Mouse (Mus musculus): ENCODE data around the gene Rtn4rl1. TPM values are rescaled to one million over a fixed set of nuclear protein-coding genes. Genes with fewer than 3 reads are reported as not detected.
A peak's percentile ranks its signal among the peaks of the same experiment; 100 is the strongest.

Gene Rtn4rl1
- polyA plus RNA-seq, 1 experiment from 2014 or later = 12.7 TPM

DNA sequence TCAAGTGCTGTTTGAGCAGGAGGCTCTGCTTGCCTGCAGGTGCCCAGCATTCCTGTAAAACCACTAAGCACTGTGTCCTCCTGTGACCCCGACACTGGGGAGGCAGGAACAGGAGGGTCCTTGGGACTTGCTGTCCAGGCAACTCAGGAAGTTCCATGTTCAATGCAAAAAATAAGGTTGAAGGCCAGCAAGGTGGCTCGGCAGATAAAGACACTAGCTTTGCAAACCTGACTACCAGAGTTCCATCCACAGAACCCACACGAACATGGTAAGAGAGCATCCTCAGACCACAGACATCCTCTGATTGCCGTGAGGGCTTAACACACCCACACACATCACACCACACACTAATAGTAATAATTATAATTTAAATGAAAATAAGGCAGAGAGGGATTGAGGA is 75.6 kb downstream of the Rtn4rl1 start:
- Histone ChIP-seq H3K4me2 (no peak overlapping the region), H3K9me3 (replicated peaks; ENCODE audit: control insufficient read depth, low read length) (no peaks in the 10 kb centered on the region), H3K27me3 (ENCODE audit: control insufficient read depth, insufficient read depth, low read length) (no peaks in the 10 kb centered on the region), H3K36me3 (ENCODE audit: control insufficient read depth, insufficient read depth, low read length) (no peaks in the 10 kb centered on the region), H3K4me3 (ENCODE audit: low read depth, low read length) (no peak overlapping the region), H3K9ac (ENCODE audit: low read depth, low read length) (no peak overlapping the region), H3K4me1 (ENCODE audit: control insufficient read depth, insufficient read depth, low read length) (peaks cover 51% of the 10 kb centered on the region), H3K27ac (ENCODE audit: low read depth, low read length) (no peak overlapping the region)
- WGBS (ENCODE audit: insufficient replicate concordance) = 62% methylated on average over 4 of the region's 4 CpGs
- ATAC-seq (replicated peaks; ENCODE audit: insufficient number of reproducible peaks, low FRiP score, low TSS enrichment) = no peak

DNA sequence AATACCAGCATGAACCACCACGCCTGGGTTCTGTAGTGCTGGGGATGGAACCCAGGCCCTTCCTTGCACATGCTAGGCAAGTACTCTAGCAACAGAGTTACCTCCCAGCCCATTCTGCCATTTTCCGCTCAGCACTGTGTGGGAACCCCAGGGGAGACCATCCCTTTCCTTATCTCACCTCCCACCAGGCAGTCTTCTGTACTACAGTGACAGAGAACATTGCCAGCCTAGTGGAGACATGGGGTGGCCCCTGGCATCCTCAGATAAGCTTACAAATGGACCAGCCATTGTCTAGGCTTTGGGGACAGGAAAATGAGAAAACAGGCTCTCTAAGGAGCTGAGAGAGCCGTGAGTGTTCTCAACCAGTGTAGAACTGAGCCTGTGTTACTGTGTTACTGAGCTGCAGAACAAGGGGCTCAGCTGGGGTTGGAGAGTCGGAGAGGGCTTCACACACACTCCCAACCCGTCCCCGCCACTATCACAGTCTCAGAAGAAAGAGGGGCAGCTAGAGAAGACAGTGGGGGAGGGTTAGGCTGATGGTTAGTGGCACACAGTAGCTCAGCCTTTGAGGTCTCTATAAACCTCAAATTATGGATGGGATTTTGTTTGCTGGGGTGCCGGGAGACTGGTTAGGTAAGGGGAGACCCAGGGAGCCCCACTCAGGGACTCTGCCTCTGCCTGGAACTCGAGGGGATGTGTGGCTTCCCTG is 76.8 kb downstream of the Rtn4rl1 start:
- 50% methylated on average over 8 of the region's 8 CpGs for WGBS (ENCODE audit: insufficient replicate concordance)
- Histone ChIP-seq H3K4me3 (ENCODE audit: low read depth, low read length) (no peak overlapping the region), H3K4me1 (ENCODE audit: control insufficient read depth, insufficient read depth, low read length) (peaks cover 59% of the 10 kb centered on the region), H3K9ac (ENCODE audit: low read depth, low read length) (0 out of 2 replicates have a peak overlapping the region, but pooled peaks have one; percentile 28), H3K27me3 (ENCODE audit: control insufficient read depth, insufficient read depth, low read length) (no peaks in the 10 kb centered on the region), H3K9me3 (replicated peaks; ENCODE audit: control insufficient read depth, low read length) (no peaks in the 10 kb centered on the region), H3K4me2 (no peak overlapping the region), H3K27ac (ENCODE audit: low read depth, low read length) (peak overlapping the region; percentile 42; the same call in 1 of the 2 replicates), H3K36me3 (ENCODE audit: control insufficient read depth, insufficient read depth, low read length) (no peaks in the 10 kb centered on the region)
- ATAC-seq (replicated peaks; ENCODE audit: insufficient number of reproducible peaks, low FRiP score, low TSS enrichment) = peak; percentile 51; the same call in 1 of the 2 replicates

DNA sequence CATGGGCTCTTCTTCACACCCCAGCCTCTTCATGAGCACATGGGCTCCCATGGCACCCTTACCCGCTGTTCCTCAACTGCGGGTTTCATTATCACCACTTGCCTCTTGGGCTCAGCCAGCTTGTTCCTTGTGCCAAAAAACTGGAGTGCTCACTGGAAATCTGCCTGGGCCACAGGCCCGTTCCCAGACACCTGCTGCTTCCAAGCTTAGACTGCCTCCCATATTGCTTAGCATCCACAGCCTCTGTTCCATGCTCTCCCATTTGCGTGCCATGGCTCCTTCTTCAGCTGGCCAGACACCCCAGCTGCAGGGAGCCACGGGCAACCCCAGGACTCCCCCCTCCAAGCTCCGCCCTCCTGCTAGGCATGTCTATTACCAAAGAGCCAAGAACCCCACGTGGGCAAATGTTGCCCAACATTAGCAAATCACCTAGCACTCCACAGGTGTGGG is 77.4 kb downstream of the Rtn4rl1 start:
- no peaks in the 10 kb centered on the region for H3K27me3 ChIP-seq (ENCODE audit: control insufficient read depth, insufficient read depth, low read length)
- H3K9me3 ChIP-seq (replicated peaks; ENCODE audit: control insufficient read depth, low read length) = no peaks in the 10 kb centered on the region
- peak overlapping the region; percentile 42; the same call in 1 of the 2 replicates for H3K27ac ChIP-seq (ENCODE audit: low read depth, low read length)
- no peak for ATAC-seq (replicated peaks; ENCODE audit: insufficient number of reproducible peaks, low FRiP score, low TSS enrichment)
- peaks cover 65% of the 10 kb centered on the region for H3K4me1 ChIP-seq (ENCODE audit: control insufficient read depth, insufficient read depth, low read length)
- H3K9ac ChIP-seq (ENCODE audit: low read depth, low read length) = no peak overlapping the region
- H3K4me3 ChIP-seq (ENCODE audit: low read depth, low read length) = no peak overlapping the region
- WGBS (ENCODE audit: insufficient replicate concordance) = 59% methylated on average over 7 of the region's 7 CpGs
- no peaks in the 10 kb centered on the region for H3K36me3 ChIP-seq (ENCODE audit: control insufficient read depth, insufficient read depth, low read length)
- no peak overlapping the region for H3K4me2 ChIP-seq

DNA sequence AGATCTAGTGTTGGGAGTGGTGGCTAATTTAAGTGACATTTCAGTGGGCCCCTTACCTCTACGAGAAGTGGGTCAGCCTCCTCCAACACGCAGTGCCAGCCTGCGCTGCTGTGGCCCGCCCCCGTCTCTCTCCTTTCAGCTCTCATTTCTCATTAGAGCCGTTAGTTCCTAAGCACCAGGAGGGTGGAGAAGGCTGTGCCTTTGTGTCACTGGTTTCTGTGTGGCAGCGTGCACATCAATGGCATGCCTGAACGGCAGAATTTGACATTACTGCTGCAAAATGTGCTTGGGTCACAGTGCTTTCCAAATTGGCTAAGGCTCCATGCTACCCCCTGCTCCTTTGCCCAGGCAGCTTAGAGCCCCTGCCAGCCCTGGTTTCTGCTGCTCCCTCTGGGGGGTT is 79.9 kb downstream of the Rtn4rl1 start:
- Histone ChIP-seq H3K27ac (ENCODE audit: low read depth, low read length) (peak overlapping the region; percentile 46; the same call in 1 of the 2 replicates), H3K36me3 (ENCODE audit: control insufficient read depth, insufficient read depth, low read length) (no peaks in the 10 kb centered on the region), H3K4me2 (no peak overlapping the region; the same call in 1 of the 2 replicates), H3K4me3 (ENCODE audit: low read depth, low read length) (no peak overlapping the region), H3K9ac (ENCODE audit: low read depth, low read length) (no peak overlapping the region), H3K9me3 (replicated peaks; ENCODE audit: control insufficient read depth, low read length) (no peaks in the 10 kb centered on the region), H3K27me3 (ENCODE audit: control insufficient read depth, insufficient read depth, low read length) (no peaks in the 10 kb centered on the region), H3K4me1 (ENCODE audit: control insufficient read depth, insufficient read depth, low read length) (peaks cover 53% of the 10 kb centered on the region)
- 29% methylated on average over 8 of the region's 8 CpGs for WGBS (ENCODE audit: insufficient replicate concordance)
- ATAC-seq (replicated peaks; ENCODE audit: insufficient number of reproducible peaks, low FRiP score, low TSS enrichment) = no peak

DNA sequence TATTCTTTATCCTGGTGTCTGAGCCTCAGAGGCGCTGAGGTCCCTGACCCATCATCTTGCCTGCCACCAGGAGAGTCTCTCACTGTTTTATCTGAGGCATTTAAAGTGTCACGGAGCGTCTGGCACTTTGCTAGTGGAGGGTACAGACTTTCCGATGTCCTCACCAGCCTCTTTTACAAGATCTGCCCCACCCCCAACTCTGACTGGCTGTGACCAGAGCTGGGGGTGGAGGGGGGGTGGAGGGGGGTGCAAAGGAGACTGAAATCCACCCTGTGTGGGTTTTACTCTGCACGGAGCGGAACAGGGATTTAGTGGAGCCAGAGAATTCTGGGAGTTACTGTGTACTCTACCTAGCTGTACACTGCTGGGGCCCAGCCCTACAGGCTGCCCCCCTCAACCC is 81.5 kb downstream of the Rtn4rl1 start:
- no peak overlapping the region for H3K4me3 ChIP-seq (ENCODE audit: low read depth, low read length)
- H3K4me2 ChIP-seq = peak overlapping the region; percentile 36
- H3K9me3 ChIP-seq (replicated peaks; ENCODE audit: control insufficient read depth, low read length) = no peaks in the 10 kb centered on the region
- peak; percentile 22; the same call in 1 of the 2 replicates for ATAC-seq (replicated peaks; ENCODE audit: insufficient number of reproducible peaks, low FRiP score, low TSS enrichment)
- H3K36me3 ChIP-seq (ENCODE audit: control insufficient read depth, insufficient read depth, low read length) = no peaks in the 10 kb centered on the region
- WGBS (ENCODE audit: insufficient replicate concordance) = 11% methylated on average over 6 of the region's 6 CpGs
- peaks cover 61% of the 10 kb centered on the region for H3K4me1 ChIP-seq (ENCODE audit: control insufficient read depth, insufficient read depth, low read length)
- H3K27me3 ChIP-seq (ENCODE audit: control insufficient read depth, insufficient read depth, low read length) = no peaks in the 10 kb centered on the region
- peak overlapping the region; percentile 82 for H3K27ac ChIP-seq (ENCODE audit: low read depth, low read length)
- peak overlapping the region; percentile 61 for H3K9ac ChIP-seq (ENCODE audit: low read depth, low read length)

DNA sequence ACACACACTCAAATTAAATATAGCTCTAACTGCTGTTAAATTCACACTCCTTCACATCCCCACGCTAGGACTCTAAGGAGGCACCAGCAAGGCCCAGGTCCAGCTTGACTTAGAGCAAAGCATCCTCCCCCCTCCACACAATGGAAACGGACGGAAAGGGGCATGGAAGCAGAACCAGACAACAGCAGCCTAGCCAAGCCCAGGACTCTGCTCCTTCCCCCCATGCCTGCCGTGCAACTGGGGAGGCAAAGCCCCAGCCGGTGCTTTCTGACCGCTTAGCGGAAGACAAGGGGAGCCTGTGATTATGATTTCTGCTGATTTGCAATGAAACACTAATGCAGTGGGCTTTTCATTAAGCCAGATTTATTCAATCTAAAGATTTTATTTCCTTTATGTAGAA is 84.5 kb downstream of the Rtn4rl1 start:
- Histone ChIP-seq H3K36me3 (ENCODE audit: control insufficient read depth, insufficient read depth, low read length) (no peaks in the 10 kb centered on the region), H3K9me3 (replicated peaks; ENCODE audit: control insufficient read depth, low read length) (no peaks in the 10 kb centered on the region), H3K4me1 (ENCODE audit: control insufficient read depth, insufficient read depth, low read length) (peaks cover 70% of the 10 kb centered on the region), H3K4me2 (no peak overlapping the region), H3K27me3 (ENCODE audit: control insufficient read depth, insufficient read depth, low read length) (peaks cover 12% of the 10 kb centered on the region; the same call in 1 of the 2 replicates), H3K4me3 (ENCODE audit: low read depth, low read length) (no peak overlapping the region), H3K27ac (ENCODE audit: low read depth, low read length) (no peak overlapping the region), H3K9ac (ENCODE audit: low read depth, low read length) (no peak overlapping the region)
- 53% methylated on average over 7 of the region's 7 CpGs for WGBS (ENCODE audit: insufficient replicate concordance)
- no peak for ATAC-seq (replicated peaks; ENCODE audit: insufficient number of reproducible peaks, low FRiP score, low TSS enrichment)

DNA sequence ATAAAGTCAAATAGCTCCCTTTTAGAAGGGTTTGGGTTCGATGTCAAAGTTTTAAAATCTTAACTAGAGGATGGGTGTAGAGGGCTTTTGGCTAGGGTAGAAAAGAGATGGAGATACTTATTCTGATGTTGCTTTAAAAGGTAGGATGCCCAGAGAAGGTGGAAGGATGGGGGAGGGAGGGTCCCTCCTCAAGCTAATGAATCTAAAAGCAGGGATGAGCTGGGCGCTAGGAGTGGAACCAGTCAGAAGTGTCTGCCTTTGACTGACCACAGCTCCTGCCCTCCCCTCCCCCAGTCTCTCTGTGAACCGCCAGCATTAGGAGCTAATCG is 85.4 kb downstream of the Rtn4rl1 start:
- no peaks in the 10 kb centered on the region for H3K9me3 ChIP-seq (replicated peaks; ENCODE audit: control insufficient read depth, low read length)
- peak overlapping the region; percentile 22 for H3K4me3 ChIP-seq (ENCODE audit: low read depth, low read length)
- ATAC-seq (replicated peaks; ENCODE audit: insufficient number of reproducible peaks, low FRiP score, low TSS enrichment) = no peak
- H3K27ac ChIP-seq (ENCODE audit: low read depth, low read length) = peak overlapping the region; percentile 46
- peak overlapping the region; percentile 60 for H3K9ac ChIP-seq (ENCODE audit: low read depth, low read length)
- peaks cover 64% of the 10 kb centered on the region for H3K4me1 ChIP-seq (ENCODE audit: control insufficient read depth, insufficient read depth, low read length)
- H3K27me3 ChIP-seq (ENCODE audit: control insufficient read depth, insufficient read depth, low read length) = peaks cover 15% of the 10 kb centered on the region
- H3K36me3 ChIP-seq (ENCODE audit: control insufficient read depth, insufficient read depth, low read length) = no peaks in the 10 kb centered on the region
- peak overlapping the region; percentile 68 for H3K4me2 ChIP-seq
- 12% methylated on average over 4 of the region's 4 CpGs for WGBS (ENCODE audit: insufficient replicate concordance)

DNA sequence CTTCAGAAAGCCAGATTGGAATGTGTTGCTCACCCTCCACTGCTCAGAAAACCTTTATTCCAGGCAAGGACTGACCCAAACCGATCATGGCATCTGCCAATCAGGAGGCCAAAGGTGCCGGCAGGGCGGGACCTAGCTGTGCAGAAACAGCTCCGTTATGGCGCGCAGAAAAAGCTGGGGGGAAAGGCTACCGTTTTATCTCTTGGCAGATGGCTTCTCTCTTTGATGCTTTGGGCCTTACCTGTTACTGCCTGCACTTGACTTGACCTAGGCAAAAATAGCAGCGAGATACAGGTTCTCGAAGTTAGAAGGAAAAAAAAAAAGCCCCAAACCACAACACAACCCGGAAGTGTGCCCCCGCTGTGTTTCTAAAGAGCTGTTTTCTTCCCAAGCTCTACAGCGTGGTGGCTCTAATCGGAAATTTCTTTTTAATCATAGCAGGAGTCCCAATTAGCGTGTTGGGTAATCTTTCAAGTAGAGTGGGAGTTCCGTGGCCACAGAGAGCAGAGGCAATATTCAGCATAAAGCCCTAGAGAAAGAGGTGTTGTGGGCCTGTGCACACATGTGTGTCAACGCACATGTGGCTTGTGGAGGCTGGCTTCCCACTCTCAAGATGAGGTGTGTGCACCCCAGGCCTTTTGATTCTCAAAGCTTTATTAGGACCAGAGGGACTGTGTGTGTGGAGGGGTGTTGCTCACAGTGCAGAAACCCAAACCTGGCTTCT is 85.9 kb downstream of the Rtn4rl1 start:
- ATAC-seq (replicated peaks; ENCODE audit: insufficient number of reproducible peaks, low FRiP score, low TSS enrichment) = 0 out of 2 replicates have a peak, but pooled peaks have one; percentile 10
- Histone ChIP-seq H3K27me3 (ENCODE audit: control insufficient read depth, insufficient read depth, low read length) (peaks cover 15% of the 10 kb centered on the region), H3K27ac (ENCODE audit: low read depth, low read length) (peak overlapping the region; percentile 46), H3K4me1 (ENCODE audit: control insufficient read depth, insufficient read depth, low read length) (peaks cover 61% of the 10 kb centered on the region), H3K36me3 (ENCODE audit: control insufficient read depth, insufficient read depth, low read length) (no peaks in the 10 kb centered on the region), H3K9me3 (replicated peaks; ENCODE audit: control insufficient read depth, low read length) (no peaks in the 10 kb centered on the region), H3K4me3 (ENCODE audit: low read depth, low read length) (peak overlapping the region; percentile 22), H3K4me2 (peak overlapping the region; percentile 68), H3K9ac (ENCODE audit: low read depth, low read length) (peak overlapping the region; percentile 60)
- 8% methylated on average over 16 of the region's 16 CpGs for WGBS (ENCODE audit: insufficient replicate concordance)
